Mouse (Mus musculus): ENCODE measurements at regions not wholly inside any gene's neighbourhood (a gene's known extent, or its start where the extent isn't known, plus 50 kb on each side); places are given as distances from the start of the nearest gene placed in this dataset.

- DNase-seq = no peak
These were observed 59.7 kb downstream of the Prlhr start for GRCm38 (mm10) chr19:60408436-60408835.

- DNase-seq = no peak
These were observed 68.7 kb downstream of the Prlhr start for GRCm38 (mm10) chr19:60399425-60399824.

- peak; percentile 45 to 81 for DNase-seq
These were observed 70.4 kb downstream of the Prlhr start for GRCm38 (mm10) chr19:60397666-60398065.

- DNase-seq = no peak
These were observed 71.5 kb downstream of the Prlhr start for GRCm38 (mm10) chr19:60396604-60397003.

GRCm38 (mm10) chr19:60386563-60387241 is 81.4 kb downstream of the Prlhr start:
- DNase-seq = no peak

GRCm38 (mm10) chr19:60384721-60385120 is 83.4 kb downstream of the Prlhr start:
- DNase-seq = no peak

- no peak for DNase-seq
These were observed 85.4 kb downstream of the Prlhr start for GRCm38 (mm10) chr19:60382661-60383060.

GRCm38 (mm10) chr19:60379030-60379605 is 89.0 kb downstream of the Prlhr start:
- no peak for DNase-seq

GRCm38 (mm10) chr19:60363988-60364599 is 104.0 kb downstream of the Prlhr start:
- peak; percentile 4 to 7 for DNase-seq

GRCm38 (mm10) chr19:60344911-60345310 is 118.4 kb upstream of the Fam204a start:
- no peak for DNase-seq

GRCm38 (mm10) chr19:60341485-60341884 is 115.0 kb upstream of the Fam204a start:
- peak; percentile 7 to 38 for DNase-seq

GRCm38 (mm10) chr19:60340234-60340633 is 113.7 kb upstream of the Fam204a start:
- DNase-seq = no peak

GRCm38 (mm10) chr19:60334521-60334920 is 108.0 kb upstream of the Fam204a start:
- DNase-seq = no peak

GRCm38 (mm10) chr19:60328295-60328694 is 101.8 kb upstream of the Fam204a start:
- no peak for DNase-seq

- DNase-seq = no peak
These were observed 99.1 kb upstream of the Fam204a start for GRCm38 (mm10) chr19:60325612-60326011.

GRCm38 (mm10) chr19:60325112-60325511 is 98.6 kb upstream of the Fam204a start:
- no peak for DNase-seq

GRCm38 (mm10) chr19:60310591-60310990 is 84.1 kb upstream of the Fam204a start:
- DNase-seq = peak; percentile 47 to 72

- DNase-seq = no peak
These were observed 75.9 kb upstream of the Fam204a start for GRCm38 (mm10) chr19:60302371-60302770.

GRCm38 (mm10) chr19:60300891-60301290 is 74.4 kb upstream of the Fam204a start:
- no peak for DNase-seq

GRCm38 (mm10) chr19:60290244-60290643 is 63.7 kb upstream of the Fam204a start:
- DNase-seq = no peak

GRCm38 (mm10) chr19:60286810-60287396 is 60.4 kb upstream of the Fam204a start:
- DNase-seq = no peak

- no peak for DNase-seq
These were observed 58.4 kb upstream of the Fam204a start for GRCm38 (mm10) chr19:60284901-60285300.
